Mouse (Mus musculus) spleen, postnatal 14 days (tissue): ENCODE results near the gene Gm17455.
A peak's percentile ranks its signal among the peaks of the same experiment; 100 is the strongest.

ENCODE experiments used
- DNase-seq, 2 experiments: peaks; one replicate each; pipeline ENCODE4 v3.0.0; 2021 to 2022; ENCODE audit warnings: low spot score in 2 of 2

The Gm17455 gene

GRCm38 (mm10) chr10:60373937-60374578 lies 25.5 kb upstream of the Gm17455 start:
- no peak for DNase-seq

GRCm38 (mm10) chr10:60376704-60377103 lies 22.8 kb upstream of the Gm17455 start:
- no peak for DNase-seq

GRCm38 (mm10) chr10:60379419-60379957 lies 20.0 kb upstream of the Gm17455 start:
- DNase-seq: no peak

GRCm38 (mm10) chr10:60380229-60380628 lies 19.3 kb upstream of the Gm17455 start:
- DNase-seq: no peak

GRCm38 (mm10) chr10:60381142-60381925 lies 18.2 kb upstream of the Gm17455 start:
- DNase-seq: no peak

GRCm38 (mm10) chr10:60388332-60388731 lies 11.2 kb upstream of the Gm17455 start:
- no peak for DNase-seq

GRCm38 (mm10) chr10:60389447-60389865 lies 10.1 kb upstream of the Gm17455 start:
- peak in 1 of 2 experiments; percentile 29 for DNase-seq

GRCm38 (mm10) chr10:60390177-60390903 lies 9.2 kb upstream of the Gm17455 start:
- DNase-seq: no peak

GRCm38 (mm10) chr10:60390904-60391420 lies 8.6 kb upstream of the Gm17455 start:
- DNase-seq: no peak

GRCm38 (mm10) chr10:60391661-60392060 lies 7.9 kb upstream of the Gm17455 start:
- DNase-seq: no peak

- DNase-seq: no peak
Measured at GRCm38 (mm10) chr10:60394936-60395335, 4.6 kb upstream of the Gm17455 start.

- DNase-seq: no peak
Measured at GRCm38 (mm10) chr10:60395605-60396004, 3.9 kb upstream of the Gm17455 start.

- DNase-seq: no peak
Measured at GRCm38 (mm10) chr10:60398051-60398814, 1.3 kb upstream of the Gm17455 start.

GRCm38 (mm10) chr10:60400507-60401295 lies 1.2 kb downstream of the Gm17455 start:
- DNase-seq: no peak

- DNase-seq: no peak
Measured at GRCm38 (mm10) chr10:60405460-60406177, 6.1 kb downstream of the Gm17455 start.

GRCm38 (mm10) chr10:60407831-60408230 lies 8.3 kb downstream of the Gm17455 start:
- peak; percentile 50 to 68 for DNase-seq

GRCm38 (mm10) chr10:60411794-60412193 lies 12.3 kb downstream of the Gm17455 start:
- DNase-seq: no peak

GRCm38 (mm10) chr10:60413756-60414155 lies 14.2 kb downstream of the Gm17455 start:
- DNase-seq: no peak

- DNase-seq: no peak
Measured at GRCm38 (mm10) chr10:60417041-60417440, 17.5 kb downstream of the Gm17455 start.

- DNase-seq: peak; percentile 25 to 57
Measured at GRCm38 (mm10) chr10:60418137-60418536, 18.6 kb downstream of the Gm17455 start.
